Mouse (Mus musculus) liver, postnatal 0 days (tissue): ENCODE data around the gene Nell1. TPM values are rescaled to one million over a fixed set of nuclear protein-coding genes. Genes with fewer than 3 reads are reported as not detected.
A peak's percentile ranks its signal among the peaks of the same experiment; 100 is the strongest.

Source experiments
- ATAC-seq: fragments of 200-750 bp; cut with Nextera tagmentation; 2 replicates; pipeline ENCODE4 v1.8.0; 2017; ENCODE audit warnings: mild to moderate bottlenecking, moderate library complexity
- DNase-seq: peaks from one replicate; pipeline ENCODE4 v3.0.0-alpha.2; 2016
- H3K27ac ChIP-seq: fragments of 300-500 bp; sonication (generic); 2 replicates; pipeline ENCODE4 v1.5.1; 2014; ENCODE audit warnings: antibody characterized with exemption, moderate library complexity, mild to moderate bottlenecking, low read depth
- H3K27me3 ChIP-seq: fragments of 300-500 bp; sonication (generic); 2 replicates; pipeline ENCODE4 v1.6.1; 2014; ENCODE audit warnings: low read length, control low read depth, mixed read lengths; ENCODE audit not compliant: insufficient read depth
- H3K36me3 ChIP-seq: fragments of 300-500 bp; sonication (generic); replicated peaks from 2 replicates; pipeline ENCODE4 v1.6.1; 2014; ENCODE audit warnings: mild to moderate bottlenecking, control low read depth, low read length, moderate library complexity, mixed read lengths; ENCODE audit not compliant: insufficient read depth
- H3K4me1 ChIP-seq: fragments of 300-500 bp; sonication (generic); 2 replicates; pipeline ENCODE4 v1.6.1; 2014; ENCODE audit warnings: antibody characterized with exemption, mild to moderate bottlenecking, control low read depth; ENCODE audit not compliant: insufficient read depth
- H3K4me2 ChIP-seq: fragments of 300-500 bp; sonication (generic); 2 replicates; pipeline ENCODE4 v1.6.1; 2014; ENCODE audit warnings: low read depth, mild to moderate bottlenecking, low read length, moderate library complexity, mixed read lengths
- H3K4me3 ChIP-seq: fragments of 300-500 bp; sonication (generic); 2 replicates; pipeline ENCODE4 v1.5.1; 2014; ENCODE audit warnings: low read depth, low read length
- H3K9ac ChIP-seq: fragments of 300-500 bp; sonication (generic); replicated peaks from 2 replicates; pipeline ENCODE4 v1.6.1; 2014; ENCODE audit warnings: mild to moderate bottlenecking, moderate library complexity
- H3K9me3 ChIP-seq: fragments of 300-500 bp; sonication (generic); 2 replicates; pipeline ENCODE4 v1.6.1; 2016; ENCODE audit warnings: mild to moderate bottlenecking, control low read depth, low read length, mixed read lengths
- CTCF ChIP-seq: sonication (generic); IDR thresholded peaks from 2 replicates; pipeline ENCODE4 v1.5.1; 2016; ENCODE audit warnings: antibody characterized with exemption, low read depth
- EP300 ChIP-seq: IDR thresholded peaks from 2 replicates; pipeline ENCODE4 v1.6.1; 2016; ENCODE audit warnings: antibody characterized with exemption, low read depth, mild to moderate bottlenecking
- WGBS: fragments of 180-500 bp; shearing (Covaris S2); extraction: QIAGEN DNeasy Blood & Tissue Kit; methylation state at CpG from one replicate; pipeline ENCODE4 v1.1.7; 2014; ENCODE audit not compliant: insufficient replicate concordance; 5-methylcytosine and 5-hydroxymethylcytosine counted together
- polyA plus RNA-seq: library from polyadenylated mRNA; unstranded; fragments of >200 nt; fragmentation: Nextera tagmentation; extraction: Ambion mirVana; gene quantifications from 2 replicates; pipeline ENCODE4 v1.2.1, GENCODE M21; 2015

The Nell1 gene
- polyA plus RNA-seq, 1 experiment from 2014 or later: not detected

GRCm38 (mm10) chr7:50035187-50036153 is 60.8 kb downstream of the Nell1 start:
- H3K36me3 ChIP-seq: no peaks in the 10 kb centered on the region
- H3K4me3 ChIP-seq: no peak overlapping the region
- H3K27me3 ChIP-seq: no peaks in the 10 kb centered on the region
- WGBS: 60% methylated on average over 13 of the region's 13 CpGs
- ATAC-seq (no peak), DNase-seq (no peak)
- TF ChIP-seq EP300: no peak
- no peak overlapping the region for H3K27ac ChIP-seq
- H3K9me3 ChIP-seq: no peaks in the 10 kb centered on the region
- H3K4me1 ChIP-seq: no peaks in the 10 kb centered on the region
- H3K9ac ChIP-seq: no peak overlapping the region
- no peak overlapping the region for H3K4me2 ChIP-seq

GRCm38 (mm10) chr7:50041112-50041511 is 66.4 kb downstream of the Nell1 start:
- no peaks in the 10 kb centered on the region for H3K27me3 ChIP-seq
- H3K4me2 ChIP-seq: no peak overlapping the region
- no peak overlapping the region for H3K9ac ChIP-seq
- no peak for TF ChIP-seq EP300
- TF ChIP-seq CTCF: no peak
- H3K36me3 ChIP-seq: no peaks in the 10 kb centered on the region
- DNase-seq (no peak), ATAC-seq (no peak)
- no peaks in the 10 kb centered on the region for H3K4me1 ChIP-seq
- H3K27ac ChIP-seq: no peak overlapping the region
- 35% methylated on average over 6 of the region's 6 CpGs for WGBS
- H3K9me3 ChIP-seq: no peaks in the 10 kb centered on the region
- no peak overlapping the region for H3K4me3 ChIP-seq

- Histone ChIP-seq H3K36me3 (no peaks in the 10 kb centered on the region), H3K4me3 (no peak overlapping the region), H3K4me2 (no peak overlapping the region), H3K4me1 (no peaks in the 10 kb centered on the region), H3K9ac (no peak overlapping the region), H3K27ac (no peak overlapping the region), H3K27me3 (no peaks in the 10 kb centered on the region), H3K9me3 (no peaks in the 10 kb centered on the region)
- no peak for DNase-seq
- ATAC-seq: no peak
- TF ChIP-seq EP300 (no peak), CTCF (no peak)
- WGBS: 81% methylated on average over 4 of the region's 4 CpGs
Measured at GRCm38 (mm10) chr7:50050144-50050543, 75.5 kb downstream of the Nell1 start.

GRCm38 (mm10) chr7:50053704-50054103 is 79.0 kb downstream of the Nell1 start:
- ATAC-seq: no peak
- 72% methylated on average over 2 of the region's 2 CpGs for WGBS
- H3K9ac ChIP-seq: no peak overlapping the region

GRCm38 (mm10) chr7:50094461-50094860 is 119.8 kb downstream of the Nell1 start:
- TF ChIP-seq CTCF: no peak
- no peak for TF ChIP-seq EP300
- Histone ChIP-seq H3K4me3 (no peak overlapping the region), H3K4me2 (no peak overlapping the region), H3K4me1 (no peaks in the 10 kb centered on the region), H3K27me3 (0 out of 2 replicates have a peak, but pooled peaks cover 4% of the 10 kb centered on the region), H3K9me3 (no peaks in the 10 kb centered on the region), H3K27ac (no peak overlapping the region), H3K36me3 (no peaks in the 10 kb centered on the region), H3K9ac (no peak overlapping the region)
- DNase-seq (no peak), ATAC-seq (no peak)
- WGBS: 76% methylated on average over 5 of the region's 5 CpGs

More at GRCm38 (mm10) chr7:50053704-50054103, 79.0 kb downstream of the Nell1 start:
- no peaks in the 10 kb centered on the region for H3K9me3 ChIP-seq
- DNase-seq: no peak
- no peak overlapping the region for H3K4me2 ChIP-seq
- no peaks in the 10 kb centered on the region for H3K27me3 ChIP-seq
- no peaks in the 10 kb centered on the region for H3K4me1 ChIP-seq
- H3K4me3 ChIP-seq: no peak overlapping the region
- no peak overlapping the region for H3K27ac ChIP-seq
- no peak for TF ChIP-seq CTCF
- TF ChIP-seq EP300: no peak
- H3K36me3 ChIP-seq: no peaks in the 10 kb centered on the region

- Histone ChIP-seq H3K4me3 (no peak overlapping the region), H3K27ac (no peak overlapping the region), H3K4me2 (0 out of 2 replicates have a peak overlapping the region, but pooled peaks have one; percentile 28), H3K9ac (no peak overlapping the region), H3K4me1 (no peaks in the 10 kb centered on the region), H3K36me3 (no peaks in the 10 kb centered on the region), H3K27me3 (no peaks in the 10 kb centered on the region), H3K9me3 (peaks cover 3% of the 10 kb centered on the region; the same call in 1 of the 2 replicates)
- peak; percentile 90 for ATAC-seq
- 41% methylated on average over 8 of the region's 8 CpGs for WGBS
- DNase-seq: peak; percentile 45
- TF ChIP-seq EP300: no peak
- no peak for TF ChIP-seq CTCF
Measured at GRCm38 (mm10) chr7:50105612-50106321, 131.1 kb downstream of the Nell1 start.
